ENCODE assay signal across 8 mouse cellular contexts in the genomic region with DNA sequence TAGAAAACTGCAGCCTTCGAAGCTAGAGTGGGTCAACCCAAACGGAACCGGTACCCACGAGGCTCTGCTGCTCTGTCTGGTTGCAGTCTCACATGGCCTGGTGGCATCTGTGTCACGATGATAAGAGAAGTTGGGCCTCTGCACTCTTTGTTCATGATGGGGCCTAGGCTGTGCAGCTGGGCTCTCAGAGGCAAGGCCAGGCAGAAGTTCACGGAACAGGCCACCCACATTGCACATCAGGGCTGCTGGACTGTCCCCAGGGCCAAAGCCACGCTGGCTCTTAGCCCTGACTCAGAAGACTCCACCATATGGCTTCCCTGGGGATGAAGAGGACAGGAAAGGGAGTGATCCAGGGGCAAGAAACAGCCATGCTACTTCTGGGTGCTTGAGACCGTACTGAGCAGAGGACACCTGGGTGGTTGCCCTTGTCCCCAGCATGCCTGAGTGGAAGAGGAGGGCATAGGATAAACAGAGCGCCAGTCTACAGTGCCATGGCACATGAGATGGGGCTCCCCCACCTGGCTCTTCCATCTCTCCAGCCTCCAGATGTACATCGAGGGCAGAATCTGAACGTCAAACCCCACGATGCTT.
DNase-seq lines count a peak whose midpoint lies in the region; ATAC-seq and TF ChIP-seq lines count a peak whose summit lies in the region.

No protein-coding gene starts in this region.

- H3K9ac ChIP-seq in heart, embryonic 12.5 days, result no peak overlapping the region
- H3K9ac ChIP-seq in embryonic facial prominence, embryonic 11.5 days (replicated peaks; ENCODE audit: low read length), result no peak overlapping the region
- H3K9ac ChIP-seq in heart, postnatal 0 days (replicated peaks; ENCODE audit: low read depth, low read length), result no peak overlapping the region
- no peak overlapping the region for H3K9ac ChIP-seq in liver, embryonic 15.5 days

- H3K4me2 ChIP-seq in heart, embryonic 12.5 days, result no peak overlapping the region
- no peak overlapping the region for H3K4me2 ChIP-seq in embryonic facial prominence, embryonic 11.5 days (ENCODE audit: low read depth, low read length)
- no peak overlapping the region for H3K4me2 ChIP-seq in heart, postnatal 0 days (ENCODE audit: low read depth, low read length)
- peak overlapping the region; percentile 7; the same call in 1 of the 2 replicates for H3K4me2 ChIP-seq in liver, embryonic 15.5 days

- no peak for TF ChIP-seq EP300 in heart, postnatal 0 days (IDR thresholded peaks at IDR 0.05; ENCODE audit: low read depth)

- no peaks in the 10 kb centered on the region for H3K36me3 ChIP-seq in heart, embryonic 12.5 days
- H3K36me3 ChIP-seq in embryonic facial prominence, embryonic 11.5 days (replicated peaks; ENCODE audit: control insufficient read depth, insufficient read depth, low read depth, low read length), result no peaks in the 10 kb centered on the region
- H3K36me3 ChIP-seq in heart, postnatal 0 days (replicated peaks; ENCODE audit: control insufficient read depth, insufficient read depth, low read length), result no peaks in the 10 kb centered on the region
- H3K36me3 ChIP-seq in liver, embryonic 15.5 days (replicated peaks), result no peaks in the 10 kb centered on the region

- WGBS in heart, embryonic 12.5 days, result 46% methylated on average over 12 of the region's 12 CpGs
- 67% methylated on average over 12 of the region's 12 CpGs for WGBS in embryonic facial prominence, embryonic 11.5 days
- 53% methylated on average over 12 of the region's 12 CpGs for WGBS in heart, postnatal 0 days
- 42% methylated on average over 12 of the region's 12 CpGs for WGBS in liver, embryonic 15.5 days (ENCODE audit: insufficient replicate concordance)

- H3K4me1 ChIP-seq in heart, embryonic 12.5 days (replicated peaks), result peaks cover 19% of the 10 kb centered on the region
- peaks cover 5% of the 10 kb centered on the region for H3K4me1 ChIP-seq in embryonic facial prominence, embryonic 11.5 days (ENCODE audit: control insufficient read depth, insufficient read depth, low read length)
- H3K4me1 ChIP-seq in heart, postnatal 0 days (ENCODE audit: control insufficient read depth, insufficient read depth), result peaks cover 3% of the 10 kb centered on the region; the same call in 1 of the 2 replicates
- peaks cover 27% of the 10 kb centered on the region for H3K4me1 ChIP-seq in liver, embryonic 15.5 days (replicated peaks)

- no peak for ATAC-seq in heart, embryonic 12.5 days (ENCODE audit: insufficient number of reproducible peaks, low FRiP score)
- ATAC-seq in embryonic facial prominence, embryonic 11.5 days (replicated peaks; ENCODE audit: insufficient number of reproducible peaks, low FRiP score, low TSS enrichment, low read depth), result 0 out of 2 replicates have a peak, but pooled peaks have one; percentile 21
- ATAC-seq in heart, postnatal 0 days (ENCODE audit: insufficient read depth, low read depth), result peak; percentile 42; the same call in 1 of the 2 replicates
- ATAC-seq in liver, embryonic 15.5 days (ENCODE audit: insufficient read depth), result peak; percentile 72

- H3K9me3 ChIP-seq in heart, embryonic 12.5 days (replicated peaks), result no peaks in the 10 kb centered on the region
- H3K9me3 ChIP-seq in embryonic facial prominence, embryonic 11.5 days (replicated peaks; ENCODE audit: control insufficient read depth, low read length), result no peaks in the 10 kb centered on the region
- no peaks in the 10 kb centered on the region for H3K9me3 ChIP-seq in heart, postnatal 0 days (replicated peaks; ENCODE audit: control insufficient read depth, low read length)
- H3K9me3 ChIP-seq in liver, embryonic 15.5 days (replicated peaks), result no peaks in the 10 kb centered on the region

- peak; percentile 97 for DNase-seq in heart, adult 11 months
- no peak for DNase-seq in embryonic facial prominence, embryonic 11.5 days (ENCODE audit: low spot score)
- DNase-seq in heart, postnatal 0 days (ENCODE audit: low spot score), result no peak
- DNase-seq in right cerebral cortex, postnatal 25 days, result no peak
- no peak for DNase-seq in kidney, adult 18-20 months
- no peak for DNase-seq in right cerebral cortex, postnatal 4 days

- no peaks in the 10 kb centered on the region for H3K27me3 ChIP-seq in heart, embryonic 12.5 days (replicated peaks)
- no peaks in the 10 kb centered on the region for H3K27me3 ChIP-seq in embryonic facial prominence, embryonic 11.5 days (ENCODE audit: control insufficient read depth, insufficient read depth, low read length)
- no peaks in the 10 kb centered on the region for H3K27me3 ChIP-seq in heart, postnatal 0 days (ENCODE audit: control insufficient read depth, insufficient read depth, low read length)
- no peaks in the 10 kb centered on the region for H3K27me3 ChIP-seq in liver, embryonic 15.5 days

- TF ChIP-seq CTCF in heart, postnatal 0 days (IDR thresholded peaks at IDR 0.05; ENCODE audit: low read depth), result no peak

- no peak overlapping the region for H3K27ac ChIP-seq in heart, embryonic 12.5 days (ENCODE audit: poor library complexity, severe bottlenecking)
- H3K27ac ChIP-seq in embryonic facial prominence, embryonic 11.5 days (replicated peaks; ENCODE audit: low read depth, low read length), result no peak overlapping the region; the same call in 1 of the 2 replicates
- H3K27ac ChIP-seq in heart, postnatal 0 days (ENCODE audit: low read depth), result no peak overlapping the region
- no peak overlapping the region for H3K27ac ChIP-seq in liver, embryonic 15.5 days (replicated peaks)

- no peak overlapping the region for H3K4me3 ChIP-seq in heart, embryonic 12.5 days
- H3K4me3 ChIP-seq in embryonic facial prominence, embryonic 11.5 days (ENCODE audit: low read depth, low read length), result no peak overlapping the region
- H3K4me3 ChIP-seq in heart, postnatal 0 days (ENCODE audit: low read depth, low read length), result no peak overlapping the region
- no peak overlapping the region for H3K4me3 ChIP-seq in liver, embryonic 15.5 days (replicated peaks)
